Mouse (Mus musculus): ENCODE results near the gene D430041D05Rik. TPM values are rescaled to one million over a fixed set of nuclear protein-coding genes. Genes with fewer than 3 reads are reported as not detected.

D430041D05Rik gene
- polyA plus RNA-seq, 1 experiment from 2014 or later, result 1.7 TPM

GRCm38 (mm10) chr2:104398651-104399290, 12.0 kb downstream of the D430041D05Rik start:
- DNase-seq (ENCODE audit: low spot score), result no peak
- Histone ChIP-seq H3K27ac (no peak overlapping the region), H3K27me3 (ENCODE audit: insufficient read depth, poor library complexity, severe bottlenecking) (no peaks in the 10 kb centered on the region), H3K4me1 (replicated peaks) (peaks cover 15% of the 10 kb centered on the region), H3K9me3 (no peaks in the 10 kb centered on the region), H3K36me3 (no peaks in the 10 kb centered on the region), H3K4me3 (no peak overlapping the region)
- 88% methylated on average over 6 of the region's 6 CpGs for WGBS

- 82% methylated on average over 9 of the region's 9 CpGs for WGBS
- H3K27me3 ChIP-seq (ENCODE audit: insufficient read depth, poor library complexity, severe bottlenecking), result no peaks in the 10 kb centered on the region
- peaks cover 16% of the 10 kb centered on the region for H3K4me1 ChIP-seq (replicated peaks)
- H3K36me3 ChIP-seq, result no peaks in the 10 kb centered on the region
- H3K9me3 ChIP-seq, result no peaks in the 10 kb centered on the region
- no peak for DNase-seq (ENCODE audit: low spot score)
- H3K27ac ChIP-seq, result no peak overlapping the region
- H3K4me3 ChIP-seq, result no peak overlapping the region
These were observed 14.9 kb downstream of the D430041D05Rik start for GRCm38 (mm10) chr2:104395961-104396360.

- 53% methylated on average over 2 of the region's 2 CpGs for WGBS
- Histone ChIP-seq H3K9me3 (no peaks in the 10 kb centered on the region), H3K27me3 (ENCODE audit: insufficient read depth, poor library complexity, severe bottlenecking) (no peaks in the 10 kb centered on the region), H3K4me3 (no peak overlapping the region), H3K27ac (no peak overlapping the region), H3K4me1 (replicated peaks) (peaks cover 16% of the 10 kb centered on the region), H3K36me3 (no peaks in the 10 kb centered on the region)
- DNase-seq (ENCODE audit: low spot score), result no peak
These were observed 16.0 kb downstream of the D430041D05Rik start for GRCm38 (mm10) chr2:104394769-104395168.

- H3K9me3 ChIP-seq, result no peaks in the 10 kb centered on the region
- DNase-seq (ENCODE audit: low spot score), result no peak
- H3K27me3 ChIP-seq (ENCODE audit: insufficient read depth, poor library complexity, severe bottlenecking), result no peaks in the 10 kb centered on the region
- no peak overlapping the region for H3K27ac ChIP-seq
- H3K4me3 ChIP-seq, result no peak overlapping the region
- H3K4me1 ChIP-seq (replicated peaks), result peaks cover 16% of the 10 kb centered on the region
- WGBS, result 80% methylated on average over 4 of the region's 4 CpGs
- H3K36me3 ChIP-seq, result no peaks in the 10 kb centered on the region
These were observed 18.0 kb downstream of the D430041D05Rik start for GRCm38 (mm10) chr2:104392700-104393312.

GRCm38 (mm10) chr2:104389231-104389630, 21.6 kb downstream of the D430041D05Rik start:
- H3K36me3 ChIP-seq, result no peaks in the 10 kb centered on the region
- H3K27me3 ChIP-seq (ENCODE audit: insufficient read depth, poor library complexity, severe bottlenecking), result no peaks in the 10 kb centered on the region
- no peak overlapping the region for H3K27ac ChIP-seq
- 92% methylated on average over 11 of the region's 11 CpGs for WGBS
- H3K9me3 ChIP-seq, result no peaks in the 10 kb centered on the region
- no peak overlapping the region for H3K4me3 ChIP-seq
- H3K4me1 ChIP-seq (replicated peaks), result peaks cover 5% of the 10 kb centered on the region
- DNase-seq (ENCODE audit: low spot score), result no peak

GRCm38 (mm10) chr2:104385941-104386340, 24.9 kb downstream of the D430041D05Rik start:
- Histone ChIP-seq H3K9me3 (no peaks in the 10 kb centered on the region), H3K27ac (no peak overlapping the region), H3K4me3 (no peak overlapping the region), H3K36me3 (no peaks in the 10 kb centered on the region), H3K4me1 (replicated peaks) (no peaks in the 10 kb centered on the region), H3K27me3 (ENCODE audit: insufficient read depth, poor library complexity, severe bottlenecking) (no peaks in the 10 kb centered on the region)
- no peak for DNase-seq (ENCODE audit: low spot score)
- WGBS, result 91% methylated on average over 2 of the region's 2 CpGs

GRCm38 (mm10) chr2:104383589-104383988, 27.2 kb downstream of the D430041D05Rik start:
- peaks cover 10% of the 10 kb centered on the region for H3K4me1 ChIP-seq (replicated peaks)
- 93% methylated on average over 4 of the region's 4 CpGs for WGBS
- no peaks in the 10 kb centered on the region for H3K9me3 ChIP-seq
- no peak overlapping the region for H3K4me3 ChIP-seq
- H3K27me3 ChIP-seq (ENCODE audit: insufficient read depth, poor library complexity, severe bottlenecking), result no peaks in the 10 kb centered on the region
- no peaks in the 10 kb centered on the region for H3K36me3 ChIP-seq
- no peak for DNase-seq (ENCODE audit: low spot score)
- no peak overlapping the region for H3K27ac ChIP-seq

- H3K36me3 ChIP-seq, result no peaks in the 10 kb centered on the region
- 91% methylated on average over 6 of the region's 6 CpGs for WGBS
- peaks cover 2% of the 10 kb centered on the region; the same call in 1 of the 2 replicates for H3K27me3 ChIP-seq (ENCODE audit: insufficient read depth, poor library complexity, severe bottlenecking)
- H3K9me3 ChIP-seq, result no peaks in the 10 kb centered on the region
- H3K27ac ChIP-seq, result no peak overlapping the region
- H3K4me3 ChIP-seq, result no peak overlapping the region
- no peak for DNase-seq (ENCODE audit: low spot score)
- peaks cover 10% of the 10 kb centered on the region for H3K4me1 ChIP-seq (replicated peaks)
These were observed 28.0 kb downstream of the D430041D05Rik start for GRCm38 (mm10) chr2:104382813-104383212.

GRCm38 (mm10) chr2:104379304-104379703, 31.5 kb downstream of the D430041D05Rik start:
- H3K36me3 ChIP-seq, result no peaks in the 10 kb centered on the region
- no peaks in the 10 kb centered on the region for H3K9me3 ChIP-seq
- H3K4me3 ChIP-seq, result no peak overlapping the region
- 21% methylated on average over 7 of the region's 7 CpGs for WGBS
- H3K27me3 ChIP-seq (ENCODE audit: insufficient read depth, poor library complexity, severe bottlenecking), result peaks cover 2% of the 10 kb centered on the region; the same call in 1 of the 2 replicates
- DNase-seq (ENCODE audit: low spot score), result no peak
- no peak overlapping the region for H3K27ac ChIP-seq
- H3K4me1 ChIP-seq (replicated peaks), result peaks cover 10% of the 10 kb centered on the region

- Histone ChIP-seq H3K27ac (no peak overlapping the region), H3K36me3 (no peaks in the 10 kb centered on the region), H3K27me3 (ENCODE audit: insufficient read depth, poor library complexity, severe bottlenecking) (peaks cover 2% of the 10 kb centered on the region; the same call in 1 of the 2 replicates), H3K9me3 (no peaks in the 10 kb centered on the region), H3K4me3 (no peak overlapping the region), H3K4me1 (replicated peaks) (peaks cover 10% of the 10 kb centered on the region)
- DNase-seq (ENCODE audit: low spot score), result no peak
- WGBS, result 17% methylated on average over 3 of the region's 3 CpGs
These were observed 32.0 kb downstream of the D430041D05Rik start for GRCm38 (mm10) chr2:104378791-104379190.

- Histone ChIP-seq H3K9me3 (no peaks in the 10 kb centered on the region), H3K36me3 (no peaks in the 10 kb centered on the region), H3K4me3 (no peak overlapping the region), H3K27ac (no peak overlapping the region), H3K27me3 (ENCODE audit: insufficient read depth, poor library complexity, severe bottlenecking) (peaks cover 2% of the 10 kb centered on the region; the same call in 1 of the 2 replicates), H3K4me1 (replicated peaks) (peaks cover 10% of the 10 kb centered on the region)
- 67% methylated on average over 2 of the region's 2 CpGs for WGBS
- no peak for DNase-seq (ENCODE audit: low spot score)
These were observed 32.8 kb downstream of the D430041D05Rik start for GRCm38 (mm10) chr2:104377990-104378389.

GRCm38 (mm10) chr2:104372156-104372555, 38.7 kb downstream of the D430041D05Rik start:
- H3K27ac ChIP-seq, result no peak overlapping the region
- H3K9me3 ChIP-seq, result no peaks in the 10 kb centered on the region
- no peak for DNase-seq (ENCODE audit: low spot score)
- H3K36me3 ChIP-seq, result no peaks in the 10 kb centered on the region
- H3K27me3 ChIP-seq (ENCODE audit: insufficient read depth, poor library complexity, severe bottlenecking), result no peaks in the 10 kb centered on the region
- whole genome bisulfite sequencing, result 88% methylated on average over 4 of the region's 4 CpGs
- no peak overlapping the region for H3K4me3 ChIP-seq
- H3K4me1 ChIP-seq (replicated peaks), result peaks cover 20% of the 10 kb centered on the region

- DNase-seq (ENCODE audit: low spot score), result no peak
- H3K4me3 ChIP-seq, result no peak overlapping the region
- no peak overlapping the region for H3K27ac ChIP-seq
- peaks cover 25% of the 10 kb centered on the region for H3K4me1 ChIP-seq (replicated peaks)
- no peaks in the 10 kb centered on the region for H3K36me3 ChIP-seq
- H3K9me3 ChIP-seq, result no peaks in the 10 kb centered on the region
- no peaks in the 10 kb centered on the region for H3K27me3 ChIP-seq (ENCODE audit: insufficient read depth, poor library complexity, severe bottlenecking)
- WGBS, result 70% methylated on average over 6 of the region's 6 CpGs
These were observed 39.1 kb downstream of the D430041D05Rik start for GRCm38 (mm10) chr2:104371606-104372130.
